Mouse (Mus musculus): Measurements from ENCODE around the gene Adam12. TPM values are rescaled to one million over a fixed set of nuclear protein-coding genes. Genes with fewer than 3 reads are reported as not detected.

Adam12 gene
- polyA plus RNA-seq, 1 experiment from 2014 or later, result 4.8 TPM

- no peak overlapping the region for H3K27ac ChIP-seq (replicated peaks; ENCODE audit: low read depth, low read length)
- H3K4me3 ChIP-seq (ENCODE audit: low read depth, low read length), result no peak overlapping the region
- H3K4me1 ChIP-seq (ENCODE audit: control insufficient read depth, insufficient read depth, low read length), result no peaks in the 10 kb centered on the region
- H3K27me3 ChIP-seq (ENCODE audit: control insufficient read depth, insufficient read depth, low read length), result no peaks in the 10 kb centered on the region
- no peaks in the 10 kb centered on the region for H3K36me3 ChIP-seq (replicated peaks; ENCODE audit: control insufficient read depth, insufficient read depth, low read depth, low read length)
- no peak overlapping the region for H3K9ac ChIP-seq (replicated peaks; ENCODE audit: low read length)
- H3K4me2 ChIP-seq (ENCODE audit: low read depth, low read length), result no peak overlapping the region
- ATAC-seq (replicated peaks; ENCODE audit: insufficient number of reproducible peaks, low FRiP score, low TSS enrichment, low read depth) (no peak), DNase-seq (ENCODE audit: low spot score) (no peak)
- 89% methylated on average over 6 of the region's 6 CpGs for WGBS
- no peaks in the 10 kb centered on the region for H3K9me3 ChIP-seq (replicated peaks; ENCODE audit: control insufficient read depth, low read length)
Measured at GRCm38 (mm10) chr7:133862233-133862632, 369.7 kb downstream of the Adam12 start.

GRCm38 (mm10) chr7:133859548-133859947 lies 372.4 kb downstream of the Adam12 start:
- DNase-seq (ENCODE audit: low spot score) (no peak), ATAC-seq (replicated peaks; ENCODE audit: insufficient number of reproducible peaks, low FRiP score, low TSS enrichment, low read depth) (no peak)
- Histone ChIP-seq H3K4me3 (ENCODE audit: low read depth, low read length) (no peak overlapping the region), H3K27ac (replicated peaks; ENCODE audit: low read depth, low read length) (no peak overlapping the region), H3K4me1 (ENCODE audit: control insufficient read depth, insufficient read depth, low read length) (no peaks in the 10 kb centered on the region), H3K9ac (replicated peaks; ENCODE audit: low read length) (no peak overlapping the region), H3K9me3 (replicated peaks; ENCODE audit: control insufficient read depth, low read length) (no peaks in the 10 kb centered on the region), H3K4me2 (ENCODE audit: low read depth, low read length) (no peak overlapping the region), H3K36me3 (replicated peaks; ENCODE audit: control insufficient read depth, insufficient read depth, low read depth, low read length) (no peaks in the 10 kb centered on the region), H3K27me3 (ENCODE audit: control insufficient read depth, insufficient read depth, low read length) (no peaks in the 10 kb centered on the region)
- 81% methylated on average over 4 of the region's 4 CpGs for WGBS

DNA sequence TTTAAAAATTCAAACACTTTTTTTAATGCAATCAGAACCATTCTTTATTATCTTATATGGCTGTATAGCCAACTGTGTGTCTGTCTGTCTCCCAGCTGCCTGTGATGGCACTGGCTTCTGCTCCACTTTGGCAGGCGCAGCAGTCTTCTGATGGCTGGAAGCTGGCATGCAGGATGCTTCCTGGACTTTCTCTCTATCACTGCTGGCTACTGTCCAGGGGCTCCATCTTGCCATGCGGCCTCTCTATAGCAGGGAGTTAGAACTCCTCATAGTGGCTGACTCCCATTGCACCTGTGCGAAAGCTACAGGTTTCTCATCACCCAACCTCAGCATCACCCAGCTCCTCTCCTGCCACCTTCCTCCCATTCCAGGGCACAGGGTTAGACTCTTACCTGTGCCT lies 373.4 kb downstream of the Adam12 start:
- Histone ChIP-seq H3K4me1 (ENCODE audit: control insufficient read depth, insufficient read depth, low read length) (no peaks in the 10 kb centered on the region), H3K27me3 (ENCODE audit: control insufficient read depth, insufficient read depth, low read length) (no peaks in the 10 kb centered on the region), H3K4me2 (ENCODE audit: low read depth, low read length) (no peak overlapping the region), H3K9me3 (replicated peaks; ENCODE audit: control insufficient read depth, low read length) (no peaks in the 10 kb centered on the region), H3K9ac (replicated peaks; ENCODE audit: low read length) (no peak overlapping the region), H3K36me3 (replicated peaks; ENCODE audit: control insufficient read depth, insufficient read depth, low read depth, low read length) (no peaks in the 10 kb centered on the region), H3K27ac (replicated peaks; ENCODE audit: low read depth, low read length) (no peak overlapping the region), H3K4me3 (ENCODE audit: low read depth, low read length) (no peak overlapping the region)
- 95% methylated on average over 3 of the region's 3 CpGs for WGBS
- no peak for ATAC-seq (replicated peaks; ENCODE audit: insufficient number of reproducible peaks, low FRiP score, low TSS enrichment, low read depth)
- DNase-seq (ENCODE audit: low spot score), result no peak

DNA sequence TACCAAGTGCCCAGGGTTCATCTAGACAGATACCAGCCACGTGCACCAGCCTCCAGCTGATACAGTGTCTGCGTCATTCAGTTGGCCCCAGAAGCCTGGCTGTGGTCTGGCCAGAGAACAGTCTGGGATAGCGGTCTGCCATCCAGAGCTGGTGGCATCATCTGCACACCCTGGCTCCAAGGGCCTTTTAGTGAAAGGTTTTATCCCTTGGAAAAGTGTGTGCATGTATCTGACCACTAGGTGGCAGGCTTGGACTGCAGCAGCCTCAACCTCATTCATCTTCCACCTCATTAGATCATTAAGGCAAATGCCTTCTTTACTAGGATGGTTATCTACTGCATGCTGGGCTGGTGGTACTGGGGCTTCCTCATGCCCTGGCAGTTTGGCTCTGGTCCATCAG lies 375.7 kb downstream of the Adam12 start:
- Histone ChIP-seq H3K27me3 (ENCODE audit: control insufficient read depth, insufficient read depth, low read length) (no peaks in the 10 kb centered on the region), H3K9me3 (replicated peaks; ENCODE audit: control insufficient read depth, low read length) (no peaks in the 10 kb centered on the region), H3K4me1 (ENCODE audit: control insufficient read depth, insufficient read depth, low read length) (no peaks in the 10 kb centered on the region), H3K36me3 (replicated peaks; ENCODE audit: control insufficient read depth, insufficient read depth, low read depth, low read length) (no peaks in the 10 kb centered on the region), H3K4me2 (ENCODE audit: low read depth, low read length) (no peak overlapping the region), H3K27ac (replicated peaks; ENCODE audit: low read depth, low read length) (no peak overlapping the region), H3K4me3 (ENCODE audit: low read depth, low read length) (no peak overlapping the region), H3K9ac (replicated peaks; ENCODE audit: low read length) (no peak overlapping the region)
- DNase-seq (ENCODE audit: low spot score) (peak; percentile 81), ATAC-seq (replicated peaks; ENCODE audit: insufficient number of reproducible peaks, low FRiP score, low TSS enrichment, low read depth) (peak; percentile 56; the same call in 1 of the 2 replicates)
- 26% methylated on average over 3 of the region's 3 CpGs for WGBS

GRCm38 (mm10) chr7:133850735-133851134 lies 381.2 kb downstream of the Adam12 start:
- Histone ChIP-seq H3K9me3 (replicated peaks; ENCODE audit: control insufficient read depth, low read length) (no peaks in the 10 kb centered on the region), H3K4me3 (ENCODE audit: low read depth, low read length) (no peak overlapping the region), H3K4me2 (ENCODE audit: low read depth, low read length) (no peak overlapping the region), H3K9ac (replicated peaks; ENCODE audit: low read length) (no peak overlapping the region), H3K27ac (replicated peaks; ENCODE audit: low read depth, low read length) (no peak overlapping the region), H3K36me3 (replicated peaks; ENCODE audit: control insufficient read depth, insufficient read depth, low read depth, low read length) (no peaks in the 10 kb centered on the region), H3K27me3 (ENCODE audit: control insufficient read depth, insufficient read depth, low read length) (no peaks in the 10 kb centered on the region), H3K4me1 (ENCODE audit: control insufficient read depth, insufficient read depth, low read length) (no peaks in the 10 kb centered on the region)
- peak; percentile 23 for DNase-seq (ENCODE audit: low spot score)
- no peak for ATAC-seq (replicated peaks; ENCODE audit: insufficient number of reproducible peaks, low FRiP score, low TSS enrichment, low read depth)

- no peak overlapping the region for H3K9ac ChIP-seq (replicated peaks; ENCODE audit: low read length)
Measured at GRCm38 (mm10) chr7:133848180-133848579, 383.8 kb downstream of the Adam12 start.

DNA sequence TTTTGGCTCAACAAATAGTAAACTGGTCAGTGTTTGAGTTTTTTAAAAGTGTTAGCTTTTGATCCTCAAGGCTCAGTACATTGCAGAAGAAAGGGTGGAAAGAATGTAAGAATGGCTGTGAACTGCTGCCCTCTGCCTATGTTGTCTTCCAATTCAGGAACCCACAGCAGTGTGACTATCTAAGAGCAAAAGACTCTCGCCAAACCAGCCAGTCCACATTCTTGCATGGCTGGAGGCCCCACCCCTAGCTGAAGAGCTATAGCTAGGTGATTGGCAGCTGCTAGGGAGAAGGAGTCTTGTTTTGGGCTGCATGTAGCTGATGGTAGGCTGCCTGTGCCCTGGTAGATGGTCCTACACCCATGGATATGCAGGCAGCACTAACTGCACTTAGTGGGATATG lies 384.8 kb downstream of the Adam12 start:
- H3K4me2 ChIP-seq (ENCODE audit: low read depth, low read length), result no peak overlapping the region
- ATAC-seq (replicated peaks; ENCODE audit: insufficient number of reproducible peaks, low FRiP score, low TSS enrichment, low read depth) (no peak), DNase-seq (ENCODE audit: low spot score) (peak; percentile 57)
- no peaks in the 10 kb centered on the region for H3K9me3 ChIP-seq (replicated peaks; ENCODE audit: control insufficient read depth, low read length)
- no peak overlapping the region for H3K4me3 ChIP-seq (ENCODE audit: low read depth, low read length)
- 15% methylated on average over 1 of the region's 1 CpGs for WGBS
- no peaks in the 10 kb centered on the region for H3K36me3 ChIP-seq (replicated peaks; ENCODE audit: control insufficient read depth, insufficient read depth, low read depth, low read length)
- no peaks in the 10 kb centered on the region for H3K4me1 ChIP-seq (ENCODE audit: control insufficient read depth, insufficient read depth, low read length)
- no peak overlapping the region for H3K9ac ChIP-seq (replicated peaks; ENCODE audit: low read length)
- no peak overlapping the region for H3K27ac ChIP-seq (replicated peaks; ENCODE audit: low read depth, low read length)
- no peaks in the 10 kb centered on the region for H3K27me3 ChIP-seq (ENCODE audit: control insufficient read depth, insufficient read depth, low read length)

More at GRCm38 (mm10) chr7:133848180-133848579, 383.8 kb downstream of the Adam12 start:
- H3K4me2 ChIP-seq (ENCODE audit: low read depth, low read length), result no peak overlapping the region
- no peaks in the 10 kb centered on the region for H3K27me3 ChIP-seq (ENCODE audit: control insufficient read depth, insufficient read depth, low read length)
- no peak overlapping the region for H3K27ac ChIP-seq (replicated peaks; ENCODE audit: low read depth, low read length)
- no peaks in the 10 kb centered on the region for H3K4me1 ChIP-seq (ENCODE audit: control insufficient read depth, insufficient read depth, low read length)
- 75% methylated on average over 2 of the region's 2 CpGs for WGBS
- no peaks in the 10 kb centered on the region for H3K36me3 ChIP-seq (replicated peaks; ENCODE audit: control insufficient read depth, insufficient read depth, low read depth, low read length)
- ATAC-seq (replicated peaks; ENCODE audit: insufficient number of reproducible peaks, low FRiP score, low TSS enrichment, low read depth), result no peak
- no peaks in the 10 kb centered on the region for H3K9me3 ChIP-seq (replicated peaks; ENCODE audit: control insufficient read depth, low read length)
- no peak for DNase-seq (ENCODE audit: low spot score)
- no peak overlapping the region for H3K4me3 ChIP-seq (ENCODE audit: low read depth, low read length)

- H3K9ac ChIP-seq (replicated peaks; ENCODE audit: low read length), result no peak overlapping the region
Measured at GRCm38 (mm10) chr7:133842079-133842478, 389.9 kb downstream of the Adam12 start.

More at GRCm38 (mm10) chr7:133842079-133842478, 389.9 kb downstream of the Adam12 start:
- Histone ChIP-seq H3K4me3 (ENCODE audit: low read depth, low read length) (no peak overlapping the region), H3K27ac (replicated peaks; ENCODE audit: low read depth, low read length) (no peak overlapping the region), H3K4me2 (ENCODE audit: low read depth, low read length) (no peak overlapping the region), H3K27me3 (ENCODE audit: control insufficient read depth, insufficient read depth, low read length) (no peaks in the 10 kb centered on the region), H3K9me3 (replicated peaks; ENCODE audit: control insufficient read depth, low read length) (no peaks in the 10 kb centered on the region), H3K36me3 (replicated peaks; ENCODE audit: control insufficient read depth, insufficient read depth, low read depth, low read length) (no peaks in the 10 kb centered on the region), H3K4me1 (ENCODE audit: control insufficient read depth, insufficient read depth, low read length) (no peaks in the 10 kb centered on the region)
- 80% methylated on average over 6 of the region's 6 CpGs for WGBS
- no peak for ATAC-seq (replicated peaks; ENCODE audit: insufficient number of reproducible peaks, low FRiP score, low TSS enrichment, low read depth)
- DNase-seq (ENCODE audit: low spot score), result no peak

Measured in embryonic facial prominence, embryonic 11.5 days (tissue).